Mouse (Mus musculus) midbrain, embryonic 12.5 days (tissue): ENCODE measurements around the gene H2bfm. TPM values are rescaled to one million over a fixed set of nuclear protein-coding genes. Genes with fewer than 3 reads are reported as not detected.
"Not testable (repeated sequence)": the region's sequence is repeated elsewhere in the genome, so short reads cannot be mapped to it uniquely, and the experiment has no call there.

Experiments used
- ATAC-seq: fragments of 200-750 bp; cut with Nextera tagmentation; 2 replicates; pipeline ENCODE4 v1.8.0; 2017; ENCODE audit warnings: low read depth, moderate TSS enrichment, moderate library complexity; ENCODE audit not compliant: low FRiP score
- H3K27ac ChIP-seq: fragments of 300-500 bp; sonication (generic); replicated peaks from 2 replicates; pipeline ENCODE4 v1.5.1; 2016; ENCODE audit warnings: mild to moderate bottlenecking
- H3K27me3 ChIP-seq: fragments of 300-500 bp; sonication (generic); 2 replicates; pipeline ENCODE4 v1.6.1; 2016; ENCODE audit warnings: mild to moderate bottlenecking
- H3K36me3 ChIP-seq: fragments of 300-500 bp; sonication (generic); 2 replicates; pipeline ENCODE4 v1.6.1; 2016
- H3K4me1 ChIP-seq: fragments of 300-500 bp; sonication (generic); 2 replicates; pipeline ENCODE4 v1.6.1; 2016
- H3K4me2 ChIP-seq: fragments of 300-500 bp; sonication (generic); replicated peaks from 2 replicates; pipeline ENCODE4 v1.6.1; 2016; ENCODE audit warnings: mild to moderate bottlenecking, moderate library complexity
- H3K4me3 ChIP-seq: fragments of 300-500 bp; sonication (generic); 2 replicates; pipeline ENCODE4 v1.5.1; 2016; ENCODE audit warnings: mild to moderate bottlenecking
- H3K9ac ChIP-seq: fragments of 300-500 bp; sonication (generic); replicated peaks from 2 replicates; pipeline ENCODE4 v1.6.1; 2016; ENCODE audit warnings: mild to moderate bottlenecking, moderate library complexity
- H3K9me3 ChIP-seq: fragments of 300-500 bp; sonication (generic); 2 replicates; pipeline ENCODE4 v1.6.1; 2016; ENCODE audit warnings: mild to moderate bottlenecking
- WGBS: fragments of 180-500 bp; shearing (Covaris S2); methylation state at CpG from one replicate; pipeline ENCODE4 v1.1.7; 2016; 5-methylcytosine and 5-hydroxymethylcytosine counted together
- polyA plus RNA-seq: library from polyadenylated mRNA; unstranded; fragments of >200 nt; fragmentation: Nextera tagmentation; extraction: Ambion mirVana; gene quantifications from 2 replicates; pipeline ENCODE4 v1.2.1, GENCODE M21; 2016

Gene H2bfm
- polyA plus RNA-seq, result not detected in 2 replicates

GRCm38 (mm10) chrX:136927031-136927430, at the start of gene H2bfm:
Gene H2bfm, plus strand, starts transcription at chrX:136927325.
- Histone ChIP-seq H3K4me3 (no peak within 1 kb of the TSS), H3K27ac (no peak within 1 kb of the TSS), H3K9me3 (no peaks in the 10 kb centered on the region), H3K36me3 (no peaks in the 10 kb centered on the region), H3K27me3 (no peaks in the 10 kb centered on the region), H3K4me2 (no peak within 1 kb of the TSS), H3K4me1 (no peaks in the 10 kb centered on the region), H3K9ac (no peak within 1 kb of the TSS)
- ATAC-seq, result no peak
- 91% methylated on average over 14 of the region's 14 CpGs for WGBS

GRCm38 (mm10) chrX:136895757-136896156, 31.4 kb upstream of the H2bfm start:
- ATAC-seq, result no peak
- 73% methylated on average over 2 of the region's 2 CpGs for WGBS
- Histone ChIP-seq H3K4me1 (no peaks in the 10 kb centered on the region), H3K27me3 (no peaks in the 10 kb centered on the region), H3K27ac (no peak overlapping the region), H3K36me3 (no peaks in the 10 kb centered on the region), H3K4me3 (no peak overlapping the region), H3K4me2 (no peak overlapping the region), H3K9me3 (no peaks in the 10 kb centered on the region), H3K9ac (no peak overlapping the region)

GRCm38 (mm10) chrX:136904369-136904768, 22.8 kb upstream of the H2bfm start:
- WGBS, result 66% methylated on average over 4 of the region's 4 CpGs
- no peak overlapping the region for H3K4me2 ChIP-seq
- H3K9me3 ChIP-seq, result no peaks in the 10 kb centered on the region
- H3K9ac ChIP-seq, result no peak overlapping the region
- no peak overlapping the region for H3K4me3 ChIP-seq
- H3K27me3 ChIP-seq, result no peaks in the 10 kb centered on the region
- no peaks in the 10 kb centered on the region for H3K36me3 ChIP-seq
- no peak for ATAC-seq
- H3K4me1 ChIP-seq, result no peaks in the 10 kb centered on the region
- no peak overlapping the region for H3K27ac ChIP-seq

- Histone ChIP-seq H3K9ac (no peak overlapping the region), H3K27ac (no peak overlapping the region), H3K4me3 (no peak overlapping the region), H3K4me1 (no peaks in the 10 kb centered on the region), H3K9me3 (no peaks in the 10 kb centered on the region), H3K4me2 (no peak overlapping the region), H3K36me3 (no peaks in the 10 kb centered on the region), H3K27me3 (no peaks in the 10 kb centered on the region)
- no peak for ATAC-seq
These were observed 1.3 kb upstream of the H2bfm start for GRCm38 (mm10) chrX:136925863-136926262.

GRCm38 (mm10) chrX:136937985-136938384, 10.9 kb downstream of the H2bfm start:
- no peak overlapping the region for H3K9ac ChIP-seq
- no peak overlapping the region for H3K4me2 ChIP-seq
- no peak overlapping the region for H3K27ac ChIP-seq
- no peaks in the 10 kb centered on the region for H3K36me3 ChIP-seq
- no peaks in the 10 kb centered on the region for H3K4me1 ChIP-seq
- H3K4me3 ChIP-seq, result no peak overlapping the region
- H3K27me3 ChIP-seq, result no peaks in the 10 kb centered on the region
- no peak for ATAC-seq
- H3K9me3 ChIP-seq, result no peaks in the 10 kb centered on the region
- WGBS, result 54% methylated on average over 3 of the region's 3 CpGs

- not testable (repeated sequence) for H3K27ac ChIP-seq, H3K9ac ChIP-seq, H3K4me1 ChIP-seq, H3K9me3 ChIP-seq, H3K36me3 ChIP-seq, H3K27me3 ChIP-seq
- H3K4me2 ChIP-seq, result peak overlapping the region; percentile 45
- peak overlapping the region; percentile 39 for H3K4me3 ChIP-seq
- 27% methylated on average over 13 of the region's 13 CpGs for WGBS
- ATAC-seq, result peak; percentile 99
These were observed 30.6 kb downstream of the H2bfm start for GRCm38 (mm10) chrX:136957583-136958279.

GRCm38 (mm10) chrX:136958300-136958699, 31.2 kb downstream of the H2bfm start:
- not testable (repeated sequence) for H3K9ac ChIP-seq, H3K36me3 ChIP-seq, H3K27me3 ChIP-seq, H3K27ac ChIP-seq, H3K9me3 ChIP-seq, H3K4me1 ChIP-seq
- H3K4me2 ChIP-seq, result peak overlapping the region; percentile 45
- 60% methylated on average over 5 of the region's 5 CpGs for WGBS
- ATAC-seq, result 0 out of 2 replicates have a peak, but pooled peaks have one; percentile 31
- peak overlapping the region; percentile 24 for H3K4me3 ChIP-seq

- H3K27ac ChIP-seq, result no peak overlapping the region
- no peak overlapping the region for H3K4me3 ChIP-seq
- H3K4me1 ChIP-seq, result no peaks in the 10 kb centered on the region
- no peak for ATAC-seq
- H3K9me3 ChIP-seq, result no peaks in the 10 kb centered on the region
- H3K4me2 ChIP-seq, result no peak overlapping the region
- no peaks in the 10 kb centered on the region for H3K27me3 ChIP-seq
- WGBS, result 28% methylated on average over 2 of the region's 2 CpGs
- no peak overlapping the region for H3K9ac ChIP-seq
- no peaks in the 10 kb centered on the region for H3K36me3 ChIP-seq
These were observed 32.6 kb downstream of the H2bfm start for GRCm38 (mm10) chrX:136959688-136960087.

GRCm38 (mm10) chrX:136975397-136975796, 48.3 kb downstream of the H2bfm start, which contains the start of gene Tmsb15b2:
Gene Tmsb15b2, minus strand, starts transcription at chrX:136975497.
- H3K9me3 ChIP-seq, H3K36me3 ChIP-seq, H3K27me3 ChIP-seq, ATAC-seq, H3K27ac ChIP-seq, H3K4me1 ChIP-seq: not testable (repeated sequence)
- Histone ChIP-seq H3K9ac (peak within 1 kb of the TSS; percentile 46), H3K4me2 (peak within 1 kb of the TSS; percentile 53), H3K4me3 (peak within 1 kb of the TSS; percentile 45)
- 82% methylated on average over 6 of the region's 6 CpGs for WGBS

GRCm38 (mm10) chrX:136976424-136977084, 49.4 kb downstream of the H2bfm start, which contains the start of the genes Tmsb15l and Tmsb15b1:
Gene Tmsb15l, minus strand, starts transcription at chrX:136976869.
Gene Tmsb15b1, minus strand, starts transcription at chrX:136976874.
- Histone ChIP-seq H3K9ac (peak within 1 kb of the TSS; percentile 46), H3K27me3 (no peaks in the 10 kb centered on the region)

More at GRCm38 (mm10) chrX:136976424-136977084, 49.4 kb downstream of the H2bfm start, which contains the start of the genes Tmsb15l and Tmsb15b1:
- H3K9me3 ChIP-seq, result no peaks in the 10 kb centered on the region
- no peaks in the 10 kb centered on the region for H3K4me1 ChIP-seq
- peak; percentile 100 for ATAC-seq
- H3K4me2 ChIP-seq, result peak within 1 kb of the TSS; percentile 53
- H3K36me3 ChIP-seq, result no peaks in the 10 kb centered on the region
- WGBS, result 33% methylated on average over 15 of the region's 15 CpGs
- no peak within 1 kb of the TSS for H3K27ac ChIP-seq
- H3K4me3 ChIP-seq, result peak within 1 kb of the TSS; percentile 45
